Mouse (Mus musculus) spleen, adult 2 months (tissue): ENCODE results near the gene Rps26.

ENCODE experiments used
- CTCF ChIP-seq: fragments of 200-500 bp; IDR thresholded peaks from 2 replicates; pipeline ENCODE4 v1.5.1; 2011; ENCODE audit warnings: mild to moderate bottlenecking, inconsistent platforms; ENCODE audit not compliant: insufficient read depth, insufficient read length, insufficient replicate concordance; ENCODE audit errors: extremely low read depth
- POLR2A ChIP-seq: fragments of 200-500 bp; IDR thresholded peaks from 2 replicates; pipeline ENCODE4 v1.6.1; 2011; ENCODE audit warnings: low read depth, low read length, inconsistent platforms

- TF ChIP-seq CTCF (no peak), POLR2A (no peak)
Measured at GRCm38 (mm10) chr10:128664808-128665207, 38.3 kb upstream of the Rps26 start.
